Mouse (Mus musculus): Measurements from ENCODE around the gene Fam71a.
"Not testable (repeated sequence)": the region's sequence is repeated elsewhere in the genome, so short reads cannot be mapped to it uniquely, and the experiment has no call there.

Gene Fam71a

DNA sequence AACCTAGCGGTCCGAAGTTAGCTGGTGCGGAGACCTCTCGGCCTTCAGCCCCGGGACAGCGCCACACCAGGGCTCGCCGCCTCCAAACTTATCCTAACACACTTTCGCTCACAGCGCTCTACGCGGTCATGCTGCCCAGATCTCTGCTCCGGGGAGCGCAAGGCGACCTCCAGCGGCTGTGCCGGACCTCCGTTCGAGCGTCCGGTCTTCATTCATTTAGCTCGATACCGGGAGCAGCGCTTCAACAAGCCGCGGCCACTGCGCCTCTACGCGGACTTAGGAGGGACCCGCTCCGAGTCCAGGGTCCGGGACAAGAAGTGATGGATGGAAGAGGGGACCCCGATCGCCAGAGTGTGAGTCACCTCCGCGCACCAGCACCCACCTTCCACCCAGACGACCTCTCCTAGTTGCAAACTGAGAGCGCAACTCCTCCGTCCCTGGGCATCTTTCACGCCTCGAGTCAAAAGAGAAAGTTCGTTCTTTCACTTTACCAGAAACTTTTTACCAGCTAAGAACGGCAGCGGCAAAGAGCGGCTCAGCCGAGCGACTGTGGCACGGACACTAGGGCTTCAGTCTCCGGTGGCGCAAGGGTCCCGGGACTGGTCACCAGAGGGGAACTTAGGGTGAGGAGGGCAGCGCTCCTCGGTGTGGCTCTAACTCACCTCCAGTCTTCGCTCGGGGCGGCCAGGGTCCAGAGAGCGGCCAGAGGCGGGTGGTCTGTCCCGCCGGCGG lies 18.0 kb upstream of the Fam71a start:
- peak; percentile 53 for DNase-seq (ENCODE audit: low read depth, low spot score)

DNA sequence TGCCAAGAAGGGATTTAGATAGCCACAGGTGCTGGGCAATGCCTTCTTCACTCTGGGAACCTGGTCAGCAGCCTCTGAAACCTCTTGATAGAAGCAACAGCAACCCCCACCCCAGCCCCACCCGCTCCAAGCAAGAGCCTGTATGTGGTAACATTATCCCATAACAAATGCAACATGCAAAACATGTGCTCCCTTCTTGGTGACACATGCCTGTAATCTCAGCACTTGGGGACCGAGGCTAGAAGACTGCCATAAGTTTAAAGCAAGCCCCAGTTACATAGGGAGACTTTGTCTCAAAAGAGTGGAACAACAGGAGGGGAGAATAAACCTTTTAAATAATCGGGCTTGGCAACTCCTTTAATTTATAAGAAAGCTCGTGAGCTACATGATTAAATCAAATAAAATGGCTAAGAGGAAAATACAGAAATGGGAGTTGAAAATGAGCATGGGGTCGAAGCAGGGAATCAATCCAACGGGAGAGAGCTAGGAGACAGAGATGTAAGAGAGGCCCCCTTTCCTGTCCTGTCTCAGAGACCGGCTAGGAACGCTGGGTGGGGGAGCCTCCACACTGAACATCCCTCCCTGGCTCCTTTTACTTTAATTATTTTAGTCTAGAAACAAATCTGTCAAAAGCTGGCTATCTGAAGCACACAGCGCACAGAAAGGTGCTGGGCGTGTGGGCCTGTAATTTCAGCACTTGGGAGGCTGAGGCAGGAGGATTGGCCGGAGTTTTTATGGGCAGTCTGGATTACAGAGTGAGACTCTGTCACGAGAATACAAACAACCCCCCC lies 17.0 kb upstream of the Fam71a start:
- no peak for DNase-seq (ENCODE audit: low read depth, low spot score)

DNA sequence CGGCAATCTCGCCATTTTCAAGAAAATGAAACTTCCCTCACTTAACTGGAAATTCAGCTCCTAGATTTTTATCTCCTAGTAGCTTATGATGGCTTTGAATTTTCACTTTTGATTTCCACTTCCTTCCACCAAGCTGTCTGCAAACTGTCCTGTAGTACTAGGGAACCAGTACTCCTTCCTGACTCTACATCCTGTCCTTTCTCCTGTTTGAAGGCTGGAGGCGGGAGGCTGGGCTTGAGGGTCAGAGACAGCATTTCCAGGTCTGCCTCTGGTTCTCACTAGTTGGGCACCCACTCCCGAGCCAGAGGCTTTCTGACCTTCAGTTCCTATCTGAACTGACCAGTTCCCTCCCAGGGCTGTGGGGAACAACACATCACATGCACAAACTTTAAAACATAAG lies 15.8 kb upstream of the Fam71a start:
- no peak for DNase-seq (ENCODE audit: low read depth, low spot score)

- DNase-seq (ENCODE audit: low read depth, low spot score), result no peak
Measured at GRCm38 (mm10) chr1:191179846-191180245, 15.2 kb upstream of the Fam71a start.

DNA sequence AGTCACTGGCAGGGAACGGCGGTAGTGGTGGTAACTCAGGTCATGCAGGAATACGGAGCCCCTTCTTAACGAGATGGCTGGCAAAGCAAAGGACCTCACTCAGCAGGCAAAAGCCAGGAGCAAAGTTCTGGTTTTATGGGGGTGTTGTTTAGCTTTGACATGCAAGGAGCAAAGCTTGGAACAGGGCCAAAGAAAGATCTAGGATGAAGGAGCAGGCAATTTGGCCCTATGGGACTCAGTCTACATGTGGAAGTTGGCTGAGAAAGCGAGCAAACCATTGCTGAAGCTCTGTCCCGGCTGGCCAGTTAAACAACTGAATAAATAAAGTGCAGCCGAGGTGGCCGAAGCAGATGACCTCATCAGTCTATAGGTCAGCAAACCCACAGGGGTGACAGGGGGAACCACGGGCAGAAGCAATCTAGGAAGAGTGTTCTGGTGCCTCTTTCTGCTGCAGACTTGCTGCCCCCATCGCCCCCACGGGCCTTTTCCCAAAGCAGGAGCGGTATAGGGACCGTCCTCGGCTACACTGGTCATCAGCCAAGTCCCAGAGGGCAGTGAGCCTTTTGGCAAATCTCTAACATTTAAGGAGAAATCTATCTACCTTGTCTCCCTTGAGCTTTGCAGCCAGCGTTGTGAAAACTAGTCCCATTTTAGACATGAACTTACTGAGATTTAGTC lies 14.0 kb upstream of the Fam71a start:
- DNase-seq (ENCODE audit: low read depth, low spot score), result no peak

DNA sequence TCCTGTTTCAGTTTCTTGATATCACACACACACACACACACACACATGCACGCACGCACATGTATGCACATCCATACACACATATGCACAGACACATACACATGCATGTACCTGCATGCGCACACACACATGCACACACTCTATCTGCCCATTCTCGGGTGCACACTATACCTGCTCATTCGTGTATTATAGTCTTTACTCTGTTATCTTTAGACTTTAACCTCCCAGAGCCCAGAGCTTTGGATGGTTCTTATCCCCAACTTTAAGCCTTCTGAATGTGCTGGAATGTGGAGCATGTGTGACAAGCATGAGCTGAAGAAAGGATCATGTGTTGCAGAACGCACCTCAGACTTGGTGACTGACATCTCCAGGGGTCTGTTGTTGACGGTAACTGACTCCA lies 12.3 kb upstream of the Fam71a start:
- DNase-seq (ENCODE audit: low read depth, low spot score), result no peak

GRCm38 (mm10) chr1:191172487-191172886 lies 7.9 kb upstream of the Fam71a start:
- peak; percentile 46 for DNase-seq (ENCODE audit: low read depth, low spot score)

- no peak for DNase-seq (ENCODE audit: low read depth, low spot score)
Measured at GRCm38 (mm10) chr1:191170444-191170843, 5.8 kb upstream of the Fam71a start.

- no peak for DNase-seq (ENCODE audit: low read depth, low spot score)
Measured at GRCm38 (mm10) chr1:191166189-191166588, 1.6 kb upstream of the Fam71a start.

DNA sequence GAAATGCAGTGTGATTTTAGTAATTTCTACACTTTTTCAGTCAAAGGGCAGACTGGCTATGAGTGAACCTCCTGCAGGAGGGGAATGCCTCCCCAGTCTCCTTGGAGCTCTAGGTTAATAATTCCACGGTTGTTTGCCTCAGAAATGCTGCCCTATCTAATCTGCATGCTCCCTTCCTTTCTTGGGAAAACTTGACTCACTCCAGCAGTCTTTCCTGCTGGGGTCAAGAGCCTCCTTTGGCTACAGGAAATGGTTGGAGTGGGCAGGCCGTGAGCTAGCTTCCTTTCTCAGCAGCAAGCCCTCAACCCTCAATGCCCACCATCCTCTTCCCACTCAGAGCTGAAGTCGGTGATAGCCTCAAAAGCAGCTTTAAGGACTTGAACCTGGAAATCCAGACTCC lies 10.3 kb downstream of the Fam71a start:
- DNase-seq (ENCODE audit: low read depth, low spot score), result no peak

GRCm38 (mm10) chr1:191153052-191153451 lies 11.6 kb downstream of the Fam71a start:
- DNase-seq (ENCODE audit: low read depth, low spot score), result peak; percentile 73

GRCm38 (mm10) chr1:191150924-191151605 lies 13.6 kb downstream of the Fam71a start:
- DNase-seq (ENCODE audit: low read depth, low spot score), result no peak

- not testable (repeated sequence) for DNase-seq (ENCODE audit: low read depth, low spot score)
Measured at GRCm38 (mm10) chr1:191149489-191149888, 15.1 kb downstream of the Fam71a start.

- no peak for DNase-seq (ENCODE audit: low read depth, low spot score)
Measured at GRCm38 (mm10) chr1:191140983-191141382, 23.6 kb downstream of the Fam71a start.

- DNase-seq (ENCODE audit: low read depth, low spot score), result no peak
Measured at GRCm38 (mm10) chr1:191138874-191139495, 25.6 kb downstream of the Fam71a start.

DNA sequence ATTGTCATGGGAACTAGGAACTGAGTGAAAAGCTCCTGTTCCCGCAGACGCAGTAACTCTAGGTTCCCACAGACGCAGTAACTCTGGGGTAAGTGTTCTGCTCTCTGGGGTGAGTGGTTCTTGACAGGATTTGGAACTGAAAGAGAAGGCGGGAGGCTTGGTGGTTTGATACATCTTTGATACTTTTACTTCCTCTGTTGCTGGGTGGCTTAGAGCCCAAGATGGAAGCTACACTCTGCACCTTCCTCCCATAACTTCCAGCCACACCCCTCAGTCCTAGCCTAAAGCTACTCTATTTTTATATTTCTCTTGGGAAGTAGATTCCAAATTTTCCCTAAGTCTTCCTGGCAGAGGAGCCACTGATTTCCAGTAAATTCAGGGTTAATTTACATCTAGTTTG lies 26.2 kb downstream of the Fam71a start:
- DNase-seq (ENCODE audit: low read depth, low spot score), result no peak

GRCm38 (mm10) chr1:191135406-191135805 lies 29.2 kb downstream of the Fam71a start:
- DNase-seq (ENCODE audit: low read depth, low spot score), result no peak

DNA sequence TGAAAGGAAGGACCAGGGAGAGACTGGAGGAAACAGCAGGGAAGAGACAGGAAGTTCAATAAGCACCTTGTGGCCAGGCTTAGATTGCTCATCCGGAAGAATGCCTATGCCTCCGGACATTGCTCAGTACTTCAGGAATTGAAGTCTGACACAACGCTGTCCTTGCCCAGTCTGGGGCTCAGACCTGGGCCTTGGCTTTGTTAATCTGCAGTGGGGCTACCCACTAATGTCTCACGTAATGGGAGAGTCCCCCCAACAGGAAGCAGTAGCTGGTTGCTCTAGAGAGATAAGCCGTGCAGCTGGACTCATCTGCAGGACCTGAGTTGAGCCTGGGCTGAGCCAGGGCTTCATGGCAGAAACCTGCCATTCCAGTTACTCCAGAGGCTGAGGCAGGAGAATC lies 31.7 kb downstream of the Fam71a start:
- DNase-seq (ENCODE audit: low read depth, low spot score), result no peak

DNA sequence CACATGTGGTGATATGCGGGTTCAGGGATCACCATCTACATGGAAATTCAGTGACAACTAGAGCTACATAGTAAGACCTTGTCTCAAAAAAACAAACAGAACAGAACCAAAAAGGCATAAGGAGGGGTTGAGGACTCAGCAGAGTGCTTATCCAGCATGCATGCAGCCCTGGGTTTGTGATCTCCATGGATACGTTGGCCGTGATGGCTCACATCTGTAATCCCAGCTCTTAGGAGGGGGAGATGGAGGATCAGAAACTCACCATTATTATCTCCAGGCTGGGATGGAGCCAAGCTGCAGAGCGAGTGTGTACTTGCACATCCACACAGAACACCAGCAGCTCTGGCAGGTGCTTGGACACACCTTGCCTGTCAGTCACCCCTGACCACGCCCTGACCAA lies 32.4 kb downstream of the Fam71a start:
- no peak for DNase-seq (ENCODE audit: low read depth, low spot score)

GRCm38 (mm10) chr1:191131692-191132091 lies 32.9 kb downstream of the Fam71a start:
- no peak for DNase-seq (ENCODE audit: low read depth, low spot score)

GRCm38 (mm10) chr1:191125811-191126638 lies 38.6 kb downstream of the Fam71a start:
- DNase-seq (ENCODE audit: low read depth, low spot score), result peak; percentile 83

Measured in CD4-positive, CD25-positive, alpha-beta regulatory T cell, adult 2 months (primary cell).